Comparison of ENCODE assay signal across 10 mouse cellular contexts in genomic region chr2:18045143-18045780, GRCm38 (mm10). TPM values are rescaled to one million over a fixed set of nuclear protein-coding genes. Genes with fewer than 3 reads are reported as not detected.
A peak's percentile ranks its signal among the peaks of the same experiment; 100 is the strongest.
DNase-seq lines count a peak whose midpoint lies in the region; ATAC-seq and TF ChIP-seq lines count a peak whose summit lies in the region.
"Had no signal": no experiment of that assay in that cellular context is flagged by ENCODE, and none has a peak within 500 bp of the region (broad histone marks: within the 10 kb centered on the region; RNA-seq: fewer than 3 reads in every experiment).

No protein-coding gene starts in this region.

- no peaks in the 10 kb centered on the region for H3K27me3 ChIP-seq in heart, embryonic 11.5 days (ENCODE audit: control insufficient read depth, insufficient read depth, low read length)
- H3K27me3 ChIP-seq in MEL (ENCODE audit: control insufficient read depth in 1 of 2, insufficient read depth in 2 of 2, low read length in 2 of 2) = peaks cover 21 to 35% of the 10 kb centered on the region in 2 experiments
- no peaks in the 10 kb centered on the region for H3K27me3 ChIP-seq in forebrain, embryonic 16.5 days (replicated peaks; ENCODE audit: control insufficient read depth, insufficient read depth, low read length)
- H3K27me3 ChIP-seq in liver, embryonic 13.5 days = peaks cover 93% of the 10 kb centered on the region

- peak overlapping the region; percentile 95 for H3K4me2 ChIP-seq in heart, embryonic 11.5 days
- peak overlapping the region; percentile 86 for H3K4me2 ChIP-seq in forebrain, embryonic 16.5 days (ENCODE audit: low read length)
- peak overlapping the region; percentile 96 for H3K4me2 ChIP-seq in liver, embryonic 13.5 days

- 16% methylated on average over 7 of the region's 7 CpGs for WGBS in heart, embryonic 11.5 days (ENCODE audit: insufficient replicate concordance)
- 2% methylated on average over 7 of the region's 7 CpGs for WGBS in forebrain, embryonic 16.5 days
- WGBS in liver, embryonic 13.5 days (ENCODE audit: insufficient replicate concordance) = 35% methylated on average over 7 of the region's 7 CpGs

- no peak for TF ChIP-seq CTCF in MEL (IDR thresholded peaks at IDR 0.05 in 2 of 3, conservative IDR thresholded peaks at IDR 0.05 in 1 of 3; ENCODE audit: control insufficient read depth in 1 of 3, insufficient read depth in 1 of 3, low read depth in 2 of 3, low read length in 3 of 3, poor library complexity in 1 of 3, severe bottlenecking in 1 of 3)

- peaks cover 3% of the 10 kb centered on the region; the same call in 1 of the 2 replicates for H3K79me2 ChIP-seq in MEL (ENCODE audit: control insufficient read depth, insufficient read depth, low read length, poor library complexity)

- peaks cover 33% of the 10 kb centered on the region for H3K4me1 ChIP-seq in heart, embryonic 11.5 days (ENCODE audit: control insufficient read depth, insufficient read depth, low read length)
- peaks cover 0 to 3% of the 10 kb centered on the region in 2 experiments; a peak in 1 of 4 replicates for H3K4me1 ChIP-seq in MEL (ENCODE audit: control insufficient read depth in 1 of 2, insufficient read depth in 2 of 2, low read length in 2 of 2)
- H3K4me1 ChIP-seq in forebrain, embryonic 16.5 days (replicated peaks; ENCODE audit: control insufficient read depth, insufficient read depth, low read length) = peaks cover 46% of the 10 kb centered on the region
- peaks cover 53% of the 10 kb centered on the region for H3K4me1 ChIP-seq in liver, embryonic 13.5 days (replicated peaks)

- ATAC-seq in heart, embryonic 11.5 days (replicated peaks; ENCODE audit: insufficient number of reproducible peaks, low FRiP score, low TSS enrichment) = no peak
- no peak for ATAC-seq in forebrain, embryonic 16.5 days
- no peak for ATAC-seq in liver, embryonic 13.5 days (ENCODE audit: low read depth)

- no peak for DNase-seq in heart, adult 9 months (ENCODE audit: low spot score in 2 of 2)
- DNase-seq in MEL (ENCODE audit: low read depth, low spot score) (no peak), MN1 (ENCODE audit: low spot score) (no peak)
- no peak for DNase-seq in liver, embryonic 13.5 days
- no peak for DNase-seq in cerebellum, postnatal 14 days
- no peak for DNase-seq in frontal cortex, postnatal 10 days (ENCODE audit: low spot score in 2 of 2)
- DNase-seq: gastrocnemius, postnatal 36 days; thymus, postnatal 4 days had no signal

- TF ChIP-seq RAD21 in MEL (IDR thresholded peaks at IDR 0.05; ENCODE audit: low read depth, low read length) = no peak

- no peak for TF ChIP-seq POLR2A in MEL (IDR thresholded peaks at IDR 0.05; ENCODE audit: control insufficient read depth in 1 of 2, insufficient read depth in 1 of 2, low read depth in 1 of 2, low read length in 2 of 2, poor library complexity in 1 of 2)

- TF ChIP-seq EP300 in MEL (IDR thresholded peaks at IDR 0.05; ENCODE audit: low read depth in 1 of 2, low read length in 2 of 2) = no peak

- H3K9ac ChIP-seq in heart, embryonic 11.5 days (ENCODE audit: low read depth, low read length) = peak overlapping the region; percentile 100
- no peak overlapping the region for H3K9ac ChIP-seq in MEL (ENCODE audit: control insufficient read depth, low read depth, low read length, poor library complexity, severe bottlenecking)
- peak overlapping the region; percentile 99 for H3K9ac ChIP-seq in forebrain, embryonic 16.5 days (replicated peaks; ENCODE audit: low read depth, low read length)
- H3K9ac ChIP-seq in liver, embryonic 13.5 days = no peak overlapping the region

- H3K36me3 ChIP-seq in heart, embryonic 11.5 days (ENCODE audit: control insufficient read depth, insufficient read depth, low read length) = no peaks in the 10 kb centered on the region
- H3K36me3 ChIP-seq in MEL (ENCODE audit: control insufficient read depth in 1 of 2, insufficient read depth in 2 of 2, low read length in 2 of 2) = peaks cover 0 to 6% of the 10 kb centered on the region in 2 experiments; a peak in 1 of 4 replicates
- H3K36me3 ChIP-seq in forebrain, embryonic 16.5 days (ENCODE audit: control insufficient read depth, insufficient read depth) = no peaks in the 10 kb centered on the region
- H3K36me3 ChIP-seq in liver, embryonic 13.5 days = no peaks in the 10 kb centered on the region

- peak overlapping the region; percentile 100 for H3K27ac ChIP-seq in heart, embryonic 11.5 days (ENCODE audit: low read depth, low read length)
- H3K27ac ChIP-seq in MEL (ENCODE audit: control insufficient read depth, low read depth, low read length) = no peak overlapping the region
- H3K27ac ChIP-seq in forebrain, embryonic 16.5 days (ENCODE audit: low read length) = peak overlapping the region; percentile 6; the same call in 1 of the 2 replicates
- H3K27ac ChIP-seq in liver, embryonic 13.5 days = no peak overlapping the region

- H3K9me3 ChIP-seq in heart, embryonic 11.5 days (replicated peaks; ENCODE audit: control insufficient read depth, low read length) = no peaks in the 10 kb centered on the region
- H3K9me3 ChIP-seq in MEL (replicated peaks; ENCODE audit: insufficient read depth, low read length) = no peaks in the 10 kb centered on the region
- H3K9me3 ChIP-seq in forebrain, embryonic 16.5 days (ENCODE audit: control insufficient read depth, low read length) = no peaks in the 10 kb centered on the region
- H3K9me3 ChIP-seq in liver, embryonic 13.5 days (replicated peaks) = no peaks in the 10 kb centered on the region

- H3K4me3 ChIP-seq in heart, embryonic 11.5 days (ENCODE audit: low read depth, low read length) = peak overlapping the region; percentile 92
- no peak overlapping the region for H3K4me3 ChIP-seq in MEL (ENCODE audit: control insufficient read depth in 1 of 2, insufficient read depth in 1 of 2, low read depth in 2 of 2, low read length in 2 of 2)
- H3K4me3 ChIP-seq in forebrain, embryonic 16.5 days (replicated peaks; ENCODE audit: low read length) = peak overlapping the region; percentile 73
- H3K4me3 ChIP-seq in liver, embryonic 13.5 days (replicated peaks) = peak overlapping the region; percentile 77; the same call in 1 of the 2 replicates

TF ChIP-seq in MEL, 35 proteins besides CTCF, POLR2A, EP300 and RAD21:
- TF ChIP-seq ZNF384 (IDR thresholded peaks at IDR 0.05; ENCODE audit: low read depth, low read length) (peak; percentile 28; the same call in 1 of the 2 replicates), GABPA (IDR thresholded peaks at IDR 0.05; ENCODE audit: low read depth, low read length) (no peak)

RNA-seq across cellular contexts. Expression of gene Skida1, which starts 3.6 kb away (rescaled TPM):
- 6.0 and 6.4 TPM in 2 replicates for polyA plus RNA-seq in heart, embryonic 11.5 days (2014; fragmentation: Nextera tagmentation; extraction: Ambion mirVana)
- total RNA-seq in MEL (2012; rRNA removed) = 0.12 and 0.13 TPM in 2 replicates
- under 1 TPM in 1 of 2 experiments, not detected in 1; 0.88 TPM for polyA plus RNA-seq in MEL (2012; ENCODE audit: insufficient read depth in 1 of 2, insufficient read length in 2 of 2, low read depth in 1 of 2, low replicate concordance in 2 of 2, missing spikeins in 1 of 2)
- polyA plus RNA-seq in forebrain, embryonic 16.5 days (2015; fragmentation: Nextera tagmentation; extraction: Ambion mirVana) = 9.8 and 13.4 TPM in 2 replicates
- polyA plus RNA-seq in liver, embryonic 13.5 days (2015; fragmentation: Nextera tagmentation; extraction: Ambion mirVana) = 0.47 and 0.95 TPM in 2 replicates

RNA-seq across cellular contexts. Expression of gene A930004D18Rik, which starts 7.7 kb away (rescaled TPM):
- 7.1 and 9.1 TPM in 2 replicates for polyA plus RNA-seq in heart, embryonic 11.5 days (2014; fragmentation: Nextera tagmentation; extraction: Ambion mirVana)
- total RNA-seq in MEL (2012; rRNA removed) = 0.39 TPM in 2 replicates
- 1 to 10 TPM in 1 of 2 experiments, not detected in 1; 1.8 TPM for polyA plus RNA-seq in MEL (2012; ENCODE audit: insufficient read depth in 1 of 2, insufficient read length in 2 of 2, low read depth in 1 of 2, low replicate concordance in 2 of 2, missing spikeins in 1 of 2)
- polyA plus RNA-seq in forebrain, embryonic 16.5 days (2015; fragmentation: Nextera tagmentation; extraction: Ambion mirVana) = 9.6 and 14.1 TPM in 2 replicates
- polyA plus RNA-seq in liver, embryonic 13.5 days (2015; fragmentation: Nextera tagmentation; extraction: Ambion mirVana) = 1.2 and 1.6 TPM in 2 replicates

RNA-seq across cellular contexts. Expression of gene Mllt10, which starts 9.8 kb away (rescaled TPM):
- 25.9 and 36.4 TPM in 2 replicates for polyA plus RNA-seq in heart, embryonic 11.5 days (2014; fragmentation: Nextera tagmentation; extraction: Ambion mirVana)
- total RNA-seq in MEL (2012; rRNA removed) = 33.3 and 35.1 TPM in 2 replicates
- polyA plus RNA-seq in MEL (2012; ENCODE audit: insufficient read depth in 1 of 2, insufficient read length in 2 of 2, low read depth in 1 of 2, low replicate concordance in 2 of 2, missing spikeins in 1 of 2) = 10 to 100 TPM in 1 of 2 experiments, not detected in 1; 64.1 TPM
- polyA plus RNA-seq in forebrain, embryonic 16.5 days (2015; fragmentation: Nextera tagmentation; extraction: Ambion mirVana) = 53.8 and 56.0 TPM in 2 replicates
- polyA plus RNA-seq in liver, embryonic 13.5 days (2015; fragmentation: Nextera tagmentation; extraction: Ambion mirVana) = 29.1 and 34.3 TPM in 2 replicates

RNA-seq across cellular contexts. Expression of gene H2al2a, which starts 48.5 kb away (rescaled TPM):
- polyA plus RNA-seq in heart, embryonic 11.5 days (2014; fragmentation: Nextera tagmentation; extraction: Ambion mirVana) = not detected in 2 replicates
- not detected in 2 replicates for total RNA-seq in MEL (2012; rRNA removed)
- not detected for polyA plus RNA-seq in MEL (2012; ENCODE audit: insufficient read depth in 1 of 2, insufficient read length in 2 of 2, low read depth in 1 of 2, low replicate concordance in 2 of 2, missing spikeins in 1 of 2)
- polyA plus RNA-seq in forebrain, embryonic 16.5 days (2015; fragmentation: Nextera tagmentation; extraction: Ambion mirVana) = not detected in 2 replicates
- polyA plus RNA-seq in liver, embryonic 13.5 days (2015; fragmentation: Nextera tagmentation; extraction: Ambion mirVana) = not detected in 2 replicates
- total RNA-seq: gastrocnemius, postnatal 36 days had no signal

Comparison
In these comparisons a context has a peak if more than half of its experiments do, and no peak if none do; other contexts are left out.
1. H3K27ac ChIP-seq: peak in heart, embryonic 11.5 days (single experiment) and forebrain, embryonic 16.5 days (single experiment); none in MEL (single experiment) and liver, embryonic 13.5 days (single experiment).
2. H3K4me3 ChIP-seq: peak in heart, embryonic 11.5 days (single experiment), forebrain, embryonic 16.5 days (single experiment) and liver, embryonic 13.5 days (single experiment); none in MEL (0 of 2).
3. H3K9ac ChIP-seq: peak in heart, embryonic 11.5 days (single experiment) and forebrain, embryonic 16.5 days (single experiment); none in MEL (single experiment) and liver, embryonic 13.5 days (single experiment).
4. Peak in every context shown above with its lines, with median percentiles within 50 percentile points of each other: H3K4me2 ChIP-seq.